Mouse (Mus musculus): ENCODE results near the gene Nanos1.

DNA sequence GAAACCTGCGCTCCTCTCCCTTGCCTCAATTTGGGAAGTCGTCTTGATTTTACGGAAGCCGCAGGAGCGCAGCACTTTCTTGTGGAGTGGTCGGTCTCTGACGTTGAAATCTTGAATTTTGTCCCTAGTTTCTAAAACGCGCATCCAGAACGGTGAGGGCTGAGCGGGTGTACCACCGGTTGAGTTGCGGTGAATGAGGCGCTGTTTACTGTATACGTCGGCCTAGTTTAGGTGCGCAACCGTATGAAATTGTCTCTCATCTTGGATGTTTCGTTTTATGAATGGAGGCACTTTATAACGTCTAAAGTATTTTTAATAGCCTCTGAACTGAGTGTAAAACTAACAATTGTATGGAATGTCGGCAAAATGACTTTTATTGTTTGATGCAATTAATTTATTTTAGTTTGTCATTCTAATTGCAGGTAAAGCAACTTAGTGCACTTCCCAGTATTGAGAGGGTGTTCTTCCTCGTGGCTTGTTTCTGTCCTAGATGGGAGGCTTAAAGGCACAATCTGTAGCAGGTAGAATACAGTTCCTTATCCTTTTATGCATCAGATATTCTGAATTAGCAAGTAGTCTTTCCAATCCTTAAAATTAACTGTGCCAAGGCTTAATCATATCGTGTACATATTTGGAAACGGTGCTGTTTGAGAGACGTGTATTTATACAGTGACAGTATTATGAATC is 1.5 kb downstream of the Nanos1 start:
- TF ChIP-seq POLR2A (IDR thresholded peaks at IDR 0.05; ENCODE audit: borderline replicate concordance, control insufficient read depth, low read depth, low read length) = no peak
- no peak for TF ChIP-seq CTCF (IDR thresholded peaks at IDR 0.05; ENCODE audit: control insufficient read depth, insufficient read depth, low read length)
